Mouse (Mus musculus) neural tube, embryonic 14.5 days (tissue): ENCODE measurements around the gene Adgrl3. TPM values are rescaled to one million over a fixed set of nuclear protein-coding genes. Genes with fewer than 3 reads are reported as not detected.
A peak's percentile ranks its signal among the peaks of the same experiment; 100 is the strongest.

Experiments used
- ATAC-seq: fragments of 200-750 bp; cut with Nextera tagmentation; 2 replicates; pipeline ENCODE4 v1.8.0; 2017; ENCODE audit warnings: low read depth, mild to moderate bottlenecking, moderate TSS enrichment, moderate library complexity
- H3K27ac ChIP-seq: fragments of 300-500 bp; sonication (generic); 2 replicates; pipeline ENCODE4 v1.5.1; 2014; ENCODE audit warnings: low read depth, mild to moderate bottlenecking, control low read depth, low read length, moderate library complexity, mixed read lengths
- H3K27me3 ChIP-seq: fragments of 300-500 bp; sonication (generic); 2 replicates; pipeline ENCODE4 v1.6.1; 2014; ENCODE audit warnings: low read length; ENCODE audit not compliant: control insufficient read depth, insufficient read depth
- H3K36me3 ChIP-seq: fragments of 300-500 bp; sonication (generic); 2 replicates; pipeline ENCODE4 v1.6.1; 2014; ENCODE audit warnings: low read length, mixed read lengths; ENCODE audit not compliant: control insufficient read depth, insufficient read depth
- H3K4me1 ChIP-seq: fragments of 300-500 bp; sonication (generic); 2 replicates; pipeline ENCODE4 v1.6.1; 2014; ENCODE audit warnings: low read length; ENCODE audit not compliant: control insufficient read depth, insufficient read depth
- H3K4me2 ChIP-seq: fragments of 300-500 bp; sonication (generic); 2 replicates; pipeline ENCODE4 v1.6.1; 2014; ENCODE audit warnings: mild to moderate bottlenecking, low read depth, low read length, control low read depth
- H3K4me3 ChIP-seq: fragments of 300-500 bp; sonication (generic); 2 replicates; pipeline ENCODE4 v1.5.1; 2014; ENCODE audit warnings: low read depth, low read length, control low read depth, mixed read lengths
- H3K9ac ChIP-seq: fragments of 300-500 bp; sonication (generic); replicated peaks from 2 replicates; pipeline ENCODE4 v1.6.1; 2014; ENCODE audit warnings: low read depth, mild to moderate bottlenecking, control low read depth, low read length, mixed read lengths
- H3K9me3 ChIP-seq: fragments of 300-500 bp; sonication (generic); 2 replicates; pipeline ENCODE4 v1.6.1; 2016; ENCODE audit warnings: low read length; ENCODE audit not compliant: control insufficient read depth
- WGBS: fragments of 180-500 bp; shearing (Covaris S2); extraction: QIAGEN DNeasy Blood & Tissue Kit; methylation state at CpG from one replicate; pipeline ENCODE4 v1.1.7; 2014; 5-methylcytosine and 5-hydroxymethylcytosine counted together
- polyA plus RNA-seq: library from polyadenylated mRNA; unstranded; fragments of >200 nt; fragmentation: Nextera tagmentation; extraction: Ambion mirVana; gene quantifications from 2 replicates; pipeline ENCODE4 v1.2.1, GENCODE M21; 2014

Adgrl3 gene
- polyA plus RNA-seq, 1 experiment from 2014 or later = 98.7 TPM

DNA sequence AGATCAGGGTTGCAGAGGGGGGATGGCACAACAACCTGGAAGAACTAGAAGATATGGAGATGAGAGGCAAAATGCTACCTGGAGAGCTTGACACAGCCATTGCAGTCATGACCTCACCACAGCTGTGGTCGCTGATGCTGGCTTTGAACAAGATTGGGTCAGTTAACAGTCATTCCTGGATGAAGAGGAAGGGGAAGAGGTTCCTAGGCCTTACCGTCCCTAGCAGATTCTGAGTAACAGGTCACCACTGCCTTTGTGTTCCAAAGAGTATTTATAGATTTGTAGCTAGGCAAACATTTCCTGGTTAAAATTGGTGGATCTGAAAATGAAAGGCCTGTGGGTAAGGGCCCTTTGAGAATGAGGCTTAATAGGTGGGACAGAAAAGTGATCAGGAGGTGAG lies 618.5 kb downstream of the Adgrl3 start:
- ATAC-seq = no peak
- no peaks in the 10 kb centered on the region for H3K27me3 ChIP-seq
- H3K4me2 ChIP-seq = no peak overlapping the region
- H3K27ac ChIP-seq = no peak overlapping the region
- WGBS = 94% methylated on average over 2 of the region's 2 CpGs
- no peaks in the 10 kb centered on the region for H3K36me3 ChIP-seq
- H3K9ac ChIP-seq = no peak overlapping the region
- H3K9me3 ChIP-seq = no peaks in the 10 kb centered on the region
- H3K4me1 ChIP-seq = 0 out of 2 replicates have a peak, but pooled peaks cover 5% of the 10 kb centered on the region
- no peak overlapping the region for H3K4me3 ChIP-seq

DNA sequence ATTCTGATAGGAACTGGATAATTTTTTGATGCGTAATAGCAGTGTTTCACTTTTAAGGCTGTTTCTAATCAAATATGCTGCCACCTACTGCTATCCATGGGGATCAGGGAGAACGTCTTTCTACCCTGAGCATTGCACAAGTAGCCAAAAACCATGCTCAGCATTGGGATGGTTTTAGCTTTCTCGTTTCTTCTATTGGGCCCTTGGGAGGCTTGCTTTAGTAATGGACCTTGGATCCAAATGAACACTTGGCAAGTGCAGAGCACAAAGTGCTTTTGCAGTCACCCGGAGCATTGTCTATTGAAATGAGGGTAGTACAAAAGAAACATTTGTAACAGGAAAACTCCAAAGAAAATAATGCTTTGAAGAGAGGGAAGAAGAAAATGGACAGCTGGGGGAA lies 620.2 kb downstream of the Adgrl3 start:
- 25% methylated on average over 4 of the region's 4 CpGs for WGBS
- no peaks in the 10 kb centered on the region for H3K36me3 ChIP-seq
- H3K27ac ChIP-seq = no peak overlapping the region
- 0 out of 2 replicates have a peak, but pooled peaks cover 5% of the 10 kb centered on the region for H3K4me1 ChIP-seq
- H3K27me3 ChIP-seq = no peaks in the 10 kb centered on the region
- ATAC-seq = peak; percentile 56; the same call in 1 of the 2 replicates
- H3K9ac ChIP-seq = no peak overlapping the region
- no peak overlapping the region for H3K4me2 ChIP-seq
- H3K4me3 ChIP-seq = no peak overlapping the region
- no peaks in the 10 kb centered on the region for H3K9me3 ChIP-seq

- WGBS = 83% methylated on average over 5 of the region's 5 CpGs
- no peak for ATAC-seq
- Histone ChIP-seq H3K9me3 (no peaks in the 10 kb centered on the region), H3K36me3 (no peaks in the 10 kb centered on the region), H3K27ac (no peak overlapping the region), H3K27me3 (no peaks in the 10 kb centered on the region), H3K9ac (no peak overlapping the region), H3K4me3 (no peak overlapping the region), H3K4me1 (0 out of 2 replicates have a peak, but pooled peaks cover 5% of the 10 kb centered on the region), H3K4me2 (no peak overlapping the region)
Observed at GRCm38 (mm10) chr5:81645557-81645956, 625.6 kb downstream of the Adgrl3 start.

GRCm38 (mm10) chr5:81653941-81654340 lies 634.0 kb downstream of the Adgrl3 start:
- Histone ChIP-seq H3K27ac (no peak overlapping the region), H3K27me3 (no peaks in the 10 kb centered on the region), H3K4me3 (no peak overlapping the region), H3K9ac (no peak overlapping the region), H3K9me3 (no peaks in the 10 kb centered on the region), H3K36me3 (no peaks in the 10 kb centered on the region), H3K4me1 (0 out of 2 replicates have a peak, but pooled peaks cover 3% of the 10 kb centered on the region), H3K4me2 (no peak overlapping the region)
- 69% methylated on average over 2 of the region's 2 CpGs for WGBS
- ATAC-seq = no peak

GRCm38 (mm10) chr5:81661611-81662390 lies 641.9 kb downstream of the Adgrl3 start:
- H3K9ac ChIP-seq = no peak overlapping the region
- no peak overlapping the region for H3K4me2 ChIP-seq
- H3K9me3 ChIP-seq = no peaks in the 10 kb centered on the region
- ATAC-seq = peak; percentile 65; the same call in 1 of the 2 replicates
- H3K4me3 ChIP-seq = no peak overlapping the region
- H3K27me3 ChIP-seq = no peaks in the 10 kb centered on the region
- no peak overlapping the region for H3K27ac ChIP-seq
- no peaks in the 10 kb centered on the region for H3K4me1 ChIP-seq
- no peaks in the 10 kb centered on the region for H3K36me3 ChIP-seq
- WGBS = 19% methylated on average over 6 of the region's 6 CpGs

DNA sequence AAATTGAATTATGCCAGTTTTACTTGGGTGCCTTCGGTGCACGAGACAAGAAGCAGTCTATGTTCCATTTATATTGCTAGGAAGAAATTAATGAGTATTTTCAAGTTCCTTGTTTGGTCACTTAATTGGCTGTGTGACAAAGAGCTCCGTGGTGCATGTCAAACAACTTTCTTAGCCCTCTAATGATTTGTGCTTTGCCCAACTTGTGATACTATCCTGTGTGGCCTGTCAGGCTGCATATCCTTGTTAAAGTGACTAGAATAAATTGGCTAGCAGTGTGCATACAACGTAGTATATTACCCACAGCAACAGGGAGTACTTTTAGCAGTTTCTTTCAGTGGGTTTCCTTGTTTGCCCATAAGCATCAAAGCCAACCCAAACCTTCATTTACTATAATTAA lies 651.1 kb downstream of the Adgrl3 start:
- no peaks in the 10 kb centered on the region for H3K36me3 ChIP-seq
- H3K4me1 ChIP-seq = no peaks in the 10 kb centered on the region
- H3K9me3 ChIP-seq = no peaks in the 10 kb centered on the region
- 66% methylated on average over 4 of the region's 4 CpGs for WGBS
- H3K4me3 ChIP-seq = no peak overlapping the region
- no peaks in the 10 kb centered on the region for H3K27me3 ChIP-seq
- no peak overlapping the region for H3K9ac ChIP-seq
- H3K4me2 ChIP-seq = no peak overlapping the region
- H3K27ac ChIP-seq = no peak overlapping the region
- no peak for ATAC-seq

GRCm38 (mm10) chr5:81674275-81674974 lies 654.5 kb downstream of the Adgrl3 start:
- WGBS = 91% methylated on average over 4 of the region's 4 CpGs
- no peaks in the 10 kb centered on the region for H3K27me3 ChIP-seq
- H3K4me1 ChIP-seq = no peaks in the 10 kb centered on the region
- no peak for ATAC-seq
- H3K9ac ChIP-seq = no peak overlapping the region
- H3K4me3 ChIP-seq = no peak overlapping the region
- no peaks in the 10 kb centered on the region for H3K9me3 ChIP-seq
- H3K4me2 ChIP-seq = no peak overlapping the region
- H3K36me3 ChIP-seq = no peaks in the 10 kb centered on the region
- no peak overlapping the region for H3K27ac ChIP-seq

DNA sequence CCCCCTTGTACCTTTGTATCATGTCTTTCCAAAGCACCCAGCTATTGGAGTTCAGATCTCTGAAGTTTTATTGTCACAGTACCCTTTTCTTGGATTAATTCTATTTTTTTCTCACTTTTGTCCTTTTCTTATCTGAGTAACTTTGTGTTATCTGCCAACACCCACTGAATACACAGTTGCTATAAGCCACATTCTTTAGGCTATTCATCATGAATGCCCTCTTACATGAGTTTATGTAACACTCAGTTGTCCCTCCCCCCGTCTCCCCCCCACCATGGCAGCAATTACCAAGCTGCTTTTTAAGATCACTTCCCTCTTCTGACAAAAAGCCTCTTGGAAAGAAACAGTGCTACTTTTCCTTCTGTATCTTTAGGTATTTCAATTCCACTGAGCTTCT lies 655.0 kb downstream of the Adgrl3 start:
- H3K9me3 ChIP-seq = no peaks in the 10 kb centered on the region
- WGBS = 88% methylated on average over 1 of the region's 1 CpGs
- H3K4me3 ChIP-seq = no peak overlapping the region
- no peaks in the 10 kb centered on the region for H3K36me3 ChIP-seq
- ATAC-seq = no peak
- no peaks in the 10 kb centered on the region for H3K4me1 ChIP-seq
- H3K9ac ChIP-seq = no peak overlapping the region
- no peak overlapping the region for H3K27ac ChIP-seq
- no peaks in the 10 kb centered on the region for H3K27me3 ChIP-seq
- no peak overlapping the region for H3K4me2 ChIP-seq

GRCm38 (mm10) chr5:81676896-81677295 lies 657.0 kb downstream of the Adgrl3 start:
- ATAC-seq = no peak
- no peaks in the 10 kb centered on the region for H3K36me3 ChIP-seq
- no peak overlapping the region for H3K9ac ChIP-seq
- H3K27ac ChIP-seq = no peak overlapping the region
- no peak overlapping the region for H3K4me2 ChIP-seq
- H3K4me3 ChIP-seq = no peak overlapping the region
- 79% methylated on average over 1 of the region's 1 CpGs for WGBS
- no peaks in the 10 kb centered on the region for H3K9me3 ChIP-seq
- no peaks in the 10 kb centered on the region for H3K4me1 ChIP-seq
- no peaks in the 10 kb centered on the region for H3K27me3 ChIP-seq
